Mouse (Mus musculus) heart, postnatal 0 days (tissue): ENCODE data around the gene Ror2.

ENCODE experiments used
- CTCF ChIP-seq: IDR thresholded peaks from 2 replicates; pipeline ENCODE4 v1.5.1; 2016; ENCODE audit warnings: antibody characterized with exemption, control low read depth, low read depth
- EP300 ChIP-seq: IDR thresholded peaks from 2 replicates; pipeline ENCODE4 v1.6.1; 2016; ENCODE audit warnings: antibody characterized with exemption, low read depth

- TF ChIP-seq CTCF (no peak), EP300 (no peak)
These were observed 168.0 kb downstream of the Ror2 start for GRCm38 (mm10) chr13:53117921-53118320.
